Mouse (Mus musculus) hematopoietic stem cell, adult 5-6 weeks (primary cell): ENCODE data around the gene Adam12. TPM values are rescaled to one million over a fixed set of nuclear protein-coding genes. Genes with fewer than 3 reads are reported as not detected.

Experiments used
- ATAC-seq, 2 experiments: fragments of 125-278 bp in 1 of 2; replicated peaks in 1 of 2; 2 replicates each; pipeline ENCODE4 v1.8.0; 2016 to 2017; ENCODE audit warnings: inconsistent platforms in 2 of 2, mild to moderate bottlenecking in 2 of 2, moderate number of reproducible peaks in 2 of 2, low read depth in 1 of 2, moderate TSS enrichment in 1 of 2; ENCODE audit not compliant: low FRiP score in 2 of 2, poor library complexity in 2 of 2, severe bottlenecking in 2 of 2, insufficient read depth in 1 of 2, low TSS enrichment in 1 of 2
- total RNA-seq: library from RNA; stranded (forward); fragments of 172-1452, 232-1000 nt; gene quantifications from 2 replicates; pipeline ENCODE4 v1.2.3, GENCODE M21; 2017

Adam12 gene
- total RNA-seq, 1 experiment from 2014 or later, result 0.20 TPM

- no peak for ATAC-seq
Observed at GRCm38 (mm10) chr7:134007942-134008361, 224.0 kb downstream of the Adam12 start.

- ATAC-seq, result no peak
Observed at GRCm38 (mm10) chr7:134001581-134001980, 230.4 kb downstream of the Adam12 start.

- ATAC-seq, result no peak
Observed at GRCm38 (mm10) chr7:133990930-133991329, 241.0 kb downstream of the Adam12 start.

DNA sequence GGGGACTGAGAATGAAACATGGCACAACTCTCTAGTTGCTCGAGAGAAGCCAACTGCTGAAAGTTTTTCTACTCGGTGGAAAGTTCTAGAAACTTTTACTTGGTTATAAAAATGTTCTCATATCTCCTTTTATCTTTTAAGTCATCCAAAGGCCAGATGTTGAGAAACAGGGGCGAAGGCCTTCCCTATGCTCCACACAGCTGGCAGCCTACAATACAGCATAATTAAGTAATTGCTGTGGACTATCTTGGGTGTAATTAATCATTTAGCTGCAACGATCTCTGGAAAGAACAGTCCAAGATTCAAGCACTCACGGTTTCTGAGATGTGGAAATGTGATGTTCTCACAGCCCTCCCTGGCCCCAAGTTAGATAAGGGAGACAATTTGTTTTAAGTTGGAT, 243.6 kb downstream of the Adam12 start:
- no peak for ATAC-seq

DNA sequence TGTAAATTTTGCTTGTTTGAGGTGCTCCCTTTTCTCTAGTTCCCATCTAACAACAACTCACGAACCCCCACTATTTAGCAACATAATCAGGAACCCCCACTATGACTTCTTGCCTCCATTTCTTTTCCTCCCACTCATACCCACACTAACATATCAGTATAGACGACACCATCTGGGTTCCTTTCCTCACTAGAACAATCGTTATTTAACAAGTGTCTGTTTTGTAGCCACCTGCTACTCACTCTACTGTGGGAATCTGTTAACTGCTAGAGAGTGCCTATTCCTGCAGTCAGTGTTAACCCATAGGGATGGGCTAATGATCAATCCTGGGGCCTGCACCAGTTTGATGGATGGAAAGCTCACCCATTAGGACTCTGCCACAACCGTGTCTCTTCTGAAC, 245.7 kb downstream of the Adam12 start:
- ATAC-seq, result no peak

GRCm38 (mm10) chr7:133985648-133986047, 246.3 kb downstream of the Adam12 start:
- no peak for ATAC-seq

DNA sequence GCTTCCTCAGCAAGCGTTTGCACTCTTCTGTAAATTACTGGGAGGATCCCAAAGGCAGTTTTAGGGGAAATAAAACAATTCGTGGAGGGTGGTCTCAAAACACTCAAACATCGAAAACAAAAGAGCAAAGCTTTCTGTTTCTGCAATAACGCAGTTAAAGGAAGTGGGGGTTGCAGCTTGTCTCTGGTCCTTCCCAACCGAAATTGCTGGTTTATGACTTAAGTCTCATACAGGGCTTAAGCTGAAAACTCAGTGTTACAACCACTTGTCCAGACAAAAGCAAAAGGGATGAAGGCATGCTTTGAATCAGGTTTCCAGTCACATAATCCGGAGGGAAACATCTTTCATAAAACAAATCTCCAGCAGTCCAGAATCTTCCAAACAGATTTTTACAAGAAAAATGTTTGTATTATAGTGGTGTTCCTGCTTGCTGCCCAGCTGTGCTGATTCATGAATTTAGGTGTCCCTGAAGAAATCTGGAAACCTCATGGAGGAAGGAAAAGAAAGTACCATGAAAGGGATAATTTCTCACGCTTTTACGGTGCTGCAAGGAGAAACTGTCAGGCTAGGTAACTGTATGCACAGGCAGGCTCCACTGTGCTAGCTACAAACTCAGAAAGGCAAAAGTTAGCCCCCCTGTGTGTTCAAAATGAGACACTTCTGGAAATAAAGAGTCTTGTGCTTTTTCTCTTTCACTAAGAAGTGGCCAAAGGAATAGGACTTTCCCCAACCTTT, 255.4 kb downstream of the Adam12 start:
- ATAC-seq, result no peak; a peak in 1 of 4 replicates

DNA sequence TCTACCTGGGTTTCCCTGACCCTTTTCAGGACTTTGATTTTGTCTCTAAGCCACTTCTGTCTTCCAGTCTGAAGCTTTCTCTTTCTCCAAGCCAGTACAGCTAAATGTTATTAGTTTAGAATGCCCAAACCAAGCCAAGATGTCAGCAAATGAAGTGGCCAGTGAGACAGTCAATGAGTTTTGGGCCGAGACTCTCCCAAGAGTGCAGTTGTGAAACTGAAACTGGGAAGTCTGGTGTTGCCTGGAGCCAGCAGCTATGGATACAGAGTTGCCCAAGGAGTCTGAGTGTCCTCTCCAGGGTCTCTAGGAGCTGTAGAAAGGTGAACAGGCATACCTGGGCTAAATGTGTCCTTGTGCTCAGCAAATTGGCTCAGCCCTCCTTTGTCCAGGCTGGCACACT, 260.9 kb downstream of the Adam12 start:
- no peak for ATAC-seq

GRCm38 (mm10) chr7:133970407-133970806, 261.5 kb downstream of the Adam12 start:
- ATAC-seq, result no peak

DNA sequence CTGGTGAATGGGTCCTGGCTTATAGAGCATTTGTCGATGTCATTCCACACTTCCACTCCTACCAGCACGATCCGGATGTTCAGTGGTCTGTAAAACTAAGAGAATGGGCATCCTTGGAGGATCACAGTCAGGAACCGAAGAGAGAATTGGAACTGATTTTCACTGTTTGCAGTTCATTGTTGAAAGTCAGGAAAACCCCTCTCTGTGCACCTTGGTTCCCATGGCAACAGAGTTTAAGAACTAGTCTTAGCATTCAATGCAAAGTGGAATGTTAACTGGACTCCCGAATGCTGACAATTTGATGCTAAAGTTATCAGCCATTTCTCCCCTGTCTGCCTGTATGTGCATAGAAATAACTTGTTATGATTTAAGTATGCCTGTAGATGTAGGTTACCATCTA, 264.0 kb downstream of the Adam12 start:
- ATAC-seq, result no peak

- ATAC-seq, result no peak
Observed at GRCm38 (mm10) chr7:133963501-133963900, 268.4 kb downstream of the Adam12 start.

GRCm38 (mm10) chr7:133959200-133959599, 272.7 kb downstream of the Adam12 start:
- no peak for ATAC-seq

DNA sequence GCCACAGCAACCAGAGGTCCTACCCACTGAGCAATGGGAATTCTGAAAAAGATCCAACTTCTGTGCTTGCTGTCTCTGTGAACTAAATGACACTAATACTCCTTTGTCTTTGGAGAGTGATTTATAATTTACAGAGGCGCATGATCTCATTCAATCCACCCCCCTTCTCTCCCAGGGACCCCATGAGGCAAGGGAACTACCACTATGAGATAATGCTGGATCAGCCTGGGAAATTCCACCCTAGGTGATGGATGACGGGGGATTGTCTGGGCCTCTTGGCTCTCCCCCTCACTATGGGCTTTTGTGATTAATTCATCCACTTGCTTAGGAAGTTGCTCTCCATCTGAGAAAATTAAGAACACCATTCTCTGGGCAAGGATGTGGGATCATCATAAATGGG, 274.1 kb downstream of the Adam12 start:
- ATAC-seq, result no peak

DNA sequence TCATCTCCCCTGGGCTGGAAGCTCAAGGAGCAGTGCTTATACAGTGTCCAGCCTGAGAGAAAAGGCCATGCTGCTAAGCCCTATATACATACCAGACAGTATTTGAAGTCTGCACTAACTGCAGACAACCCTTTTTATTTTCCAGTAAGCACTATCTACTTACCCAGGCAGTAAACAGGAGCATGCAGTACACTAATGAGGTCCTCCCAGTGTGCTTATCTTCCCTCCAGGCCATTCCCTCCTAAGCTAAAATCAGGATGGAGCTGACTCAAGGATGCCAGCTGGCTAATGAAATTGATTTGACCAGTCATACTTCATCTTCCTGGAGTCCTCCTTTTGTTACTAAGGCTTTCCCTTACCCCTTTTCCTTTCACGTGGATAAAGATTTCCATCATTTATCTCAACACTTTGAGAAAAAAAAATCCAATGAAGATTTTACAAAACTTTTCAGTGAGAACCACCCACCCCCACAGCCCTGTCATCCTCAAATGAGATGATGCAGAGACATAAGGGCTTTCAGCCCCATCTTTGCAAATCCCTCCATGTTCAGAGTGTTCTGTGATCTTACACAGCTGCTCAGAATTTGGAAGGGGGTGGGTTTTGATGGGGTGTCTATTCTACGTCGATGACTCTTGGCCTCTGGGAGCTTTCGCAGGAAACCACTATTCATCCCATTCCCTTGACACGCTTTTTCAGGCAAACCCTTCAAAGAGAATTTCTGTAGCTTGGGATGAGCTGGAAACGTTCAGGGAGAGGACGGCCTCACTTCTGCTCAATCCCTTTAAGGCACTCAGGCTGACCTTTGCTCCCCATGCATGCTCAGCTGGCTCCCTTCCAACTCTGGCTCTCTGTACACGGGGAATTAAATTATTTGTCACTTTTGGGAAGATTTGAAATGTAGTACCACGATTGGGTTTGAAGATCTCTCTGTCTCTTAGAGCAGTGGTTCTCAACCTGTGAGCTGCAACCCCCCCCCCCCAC, 277.5 kb downstream of the Adam12 start:
- no peak for ATAC-seq

DNA sequence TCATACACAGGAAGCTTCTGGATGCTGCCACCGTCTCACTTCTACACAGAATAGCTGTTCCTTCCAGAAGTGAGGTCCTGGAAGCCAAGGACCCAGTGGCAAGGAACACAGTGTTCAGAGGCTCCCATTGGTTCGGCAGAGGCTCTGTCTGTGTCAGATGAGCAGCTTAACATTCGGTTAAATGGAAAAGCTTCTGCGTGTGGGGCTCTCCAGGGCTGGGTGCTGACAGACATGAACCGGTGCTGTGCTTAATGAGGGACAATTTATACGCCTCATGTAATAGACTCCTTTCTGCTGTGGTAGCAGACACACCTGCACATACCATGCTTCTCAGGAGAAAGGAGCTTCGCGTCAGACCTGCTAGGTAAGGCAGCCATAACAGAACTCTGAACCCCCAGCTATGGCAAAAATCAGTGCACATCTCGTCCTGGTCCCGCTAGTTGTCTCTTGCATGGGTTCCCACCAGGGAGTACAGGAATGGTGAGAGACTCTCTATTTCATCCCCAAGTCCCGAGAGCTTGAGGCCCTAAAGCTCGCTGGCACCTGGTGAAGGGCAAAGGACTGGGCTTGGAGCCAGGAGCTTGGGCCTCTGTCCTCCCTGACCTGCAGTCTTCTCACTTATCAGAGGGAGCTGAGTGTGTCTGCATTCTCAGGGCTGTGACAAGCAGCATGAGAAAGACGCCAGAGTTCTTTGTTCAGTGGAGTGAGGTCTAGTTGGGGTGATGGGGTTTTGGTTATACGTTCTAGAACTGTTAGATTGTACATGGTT, 280.0 kb downstream of the Adam12 start:
- no peak for ATAC-seq

DNA sequence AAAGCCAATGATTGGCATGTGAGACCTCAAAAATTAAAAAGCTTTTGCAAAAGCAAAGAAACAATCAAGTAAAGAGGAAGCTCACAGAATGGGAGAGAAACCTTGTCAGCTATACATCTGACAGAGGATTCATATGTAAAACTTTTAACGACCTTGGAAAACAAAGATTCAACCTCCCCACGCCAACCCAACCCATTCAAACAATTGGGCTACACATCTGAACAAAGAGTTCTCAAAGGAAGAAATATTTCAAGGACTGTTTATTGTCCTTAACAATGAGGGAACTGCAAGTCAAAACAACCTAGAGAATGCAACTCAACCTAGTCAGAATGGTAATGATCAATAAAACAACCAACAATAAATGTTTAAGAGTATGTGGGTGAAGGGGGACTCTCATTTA, 284.6 kb downstream of the Adam12 start:
- ATAC-seq, result no peak

GRCm38 (mm10) chr7:133946757-133947345, 285.1 kb downstream of the Adam12 start:
- peak; percentile 29 to 56; a peak in 1 of 4 replicates for ATAC-seq
